Mouse (Mus musculus) intestine, embryonic 16.5 days (tissue): ENCODE results near the gene Epb41. TPM values are rescaled to one million over a fixed set of nuclear protein-coding genes. Genes with fewer than 3 reads are reported as not detected.

Experiments
- ATAC-seq: fragments of 200-750 bp; cut with Nextera tagmentation; 2 replicates; pipeline ENCODE4 v1.8.0; 2017; ENCODE audit warnings: moderate TSS enrichment, moderate library complexity
- H3K27ac ChIP-seq: fragments of 300-500 bp; sonication (generic); 2 replicates; pipeline ENCODE4 v1.5.1; 2014; ENCODE audit warnings: mild to moderate bottlenecking, low read length
- H3K27me3 ChIP-seq: fragments of 300-500 bp; sonication (generic); replicated peaks from 2 replicates; pipeline ENCODE4 v1.6.1; 2014; ENCODE audit warnings: low read length, control low read depth, mixed read lengths; ENCODE audit not compliant: control insufficient read depth, insufficient read depth
- H3K36me3 ChIP-seq: fragments of 300-500 bp; sonication (generic); 2 replicates; pipeline ENCODE4 v1.6.1; 2014; ENCODE audit warnings: low read length, control low read depth; ENCODE audit not compliant: control insufficient read depth, insufficient read depth
- H3K4me1 ChIP-seq: fragments of 300-500 bp; sonication (generic); 2 replicates; pipeline ENCODE4 v1.6.1; 2014; ENCODE audit warnings: low read length, control low read depth, mixed read lengths; ENCODE audit not compliant: control insufficient read depth, insufficient read depth
- H3K4me2 ChIP-seq: fragments of 300-500 bp; sonication (generic); 2 replicates; pipeline ENCODE4 v1.6.1; 2014; ENCODE audit warnings: low read depth, low read length, control low read depth
- H3K4me3 ChIP-seq: fragments of 300-500 bp; sonication (generic); 2 replicates; pipeline ENCODE4 v1.5.1; 2014; ENCODE audit warnings: mild to moderate bottlenecking, low read length
- H3K9ac ChIP-seq: fragments of 300-500 bp; sonication (generic); 2 replicates; pipeline ENCODE4 v1.6.1; 2014; ENCODE audit warnings: low read depth, low read length
- H3K9me3 ChIP-seq: fragments of 300-500 bp; sonication (generic); 2 replicates; pipeline ENCODE4 v1.6.1; 2016; ENCODE audit warnings: low read length, control low read depth; ENCODE audit not compliant: control insufficient read depth
- WGBS: fragments of 180-500 bp; shearing (Covaris S2); extraction: QIAGEN DNeasy Blood & Tissue Kit; methylation state at CpG from one replicate; pipeline ENCODE4 v1.1.7; 2014; 5-methylcytosine and 5-hydroxymethylcytosine counted together
- polyA plus RNA-seq: library from polyadenylated mRNA; unstranded; fragments of >200 nt; fragmentation: Nextera tagmentation; extraction: Ambion mirVana; gene quantifications from 2 replicates; pipeline ENCODE4 v1.2.1, GENCODE M21; 2015

The Epb41 gene
- polyA plus RNA-seq, 1 experiment from 2014 or later = 41.5 TPM

GRCm38 (mm10) chr4:132077445-132077844, 2.3 kb upstream of the Epb41 start:
- no peak overlapping the region for H3K4me3 ChIP-seq
- H3K27ac ChIP-seq = peak overlapping the region; percentile 60; the same call in 1 of the 2 replicates
- H3K9me3 ChIP-seq = no peaks in the 10 kb centered on the region
- H3K27me3 ChIP-seq = no peaks in the 10 kb centered on the region
- H3K36me3 ChIP-seq = no peaks in the 10 kb centered on the region
- H3K9ac ChIP-seq = no peak overlapping the region
- H3K4me2 ChIP-seq = no peak overlapping the region
- ATAC-seq = no peak
- 72% methylated on average over 7 of the region's 7 CpGs for WGBS
- H3K4me1 ChIP-seq = peaks cover 16% of the 10 kb centered on the region; the same call in 1 of the 2 replicates

- Histone ChIP-seq H3K4me2 (peak overlapping the region; percentile 19; the same call in 1 of the 2 replicates), H3K4me3 (no peak overlapping the region), H3K4me1 (peaks cover 16% of the 10 kb centered on the region; the same call in 1 of the 2 replicates), H3K9me3 (no peaks in the 10 kb centered on the region), H3K9ac (no peak overlapping the region), H3K27me3 (no peaks in the 10 kb centered on the region), H3K36me3 (no peaks in the 10 kb centered on the region), H3K27ac (peak overlapping the region; percentile 60)
- 26% methylated on average over 20 of the region's 20 CpGs for WGBS
- peak; percentile 62 for ATAC-seq
Observed at GRCm38 (mm10) chr4:132076480-132077405, 1.6 kb upstream of the Epb41 start.

GRCm38 (mm10) chr4:132075796-132076195, 675 bp upstream of the Epb41 start:
- Histone ChIP-seq H3K36me3 (no peaks in the 10 kb centered on the region), H3K27ac (peak overlapping the region; percentile 9; the same call in 1 of the 2 replicates), H3K4me3 (peak overlapping the region; percentile 91), H3K4me2 (peak overlapping the region; percentile 91; the same call in 1 of the 2 replicates), H3K9ac (no peak overlapping the region), H3K27me3 (no peaks in the 10 kb centered on the region), H3K4me1 (peaks cover 16% of the 10 kb centered on the region; the same call in 1 of the 2 replicates), H3K9me3 (no peaks in the 10 kb centered on the region)
- ATAC-seq = no peak
- 59% methylated on average over 1 of the region's 1 CpGs for WGBS

- Histone ChIP-seq H3K27me3 (no peaks in the 10 kb centered on the region), H3K4me3 (peak within 1 kb of the TSS; percentile 91), H3K9ac (peak within 1 kb of the TSS; percentile 90), H3K4me1 (peaks cover 16% of the 10 kb centered on the region; the same call in 1 of the 2 replicates), H3K4me2 (peak within 1 kb of the TSS; percentile 91), H3K36me3 (no peaks in the 10 kb centered on the region), H3K9me3 (no peaks in the 10 kb centered on the region), H3K27ac (peak within 1 kb of the TSS; percentile 84)
- peak; percentile 44 for ATAC-seq
- WGBS = 1% methylated on average over 42 of the region's 42 CpGs
Observed at GRCm38 (mm10) chr4:132074077-132074932, 816 bp downstream of the Epb41 start, which contains the start of gene Gm10300. Gene Gm10300 (plus strand): TSS chr4:132074697.

- Histone ChIP-seq H3K36me3 (no peaks in the 10 kb centered on the region), H3K4me1 (peaks cover 23% of the 10 kb centered on the region; the same call in 1 of the 2 replicates), H3K27ac (no peak overlapping the region), H3K27me3 (no peaks in the 10 kb centered on the region), H3K9ac (0 out of 2 replicates have a peak overlapping the region, but pooled peaks have one; percentile 1), H3K9me3 (no peaks in the 10 kb centered on the region), H3K4me2 (no peak overlapping the region), H3K4me3 (no peak overlapping the region)
- ATAC-seq = no peak
- WGBS = 70% methylated on average over 6 of the region's 6 CpGs
Observed at GRCm38 (mm10) chr4:132072946-132073345, 2.2 kb downstream of the Epb41 start.

- Histone ChIP-seq H3K9me3 (no peaks in the 10 kb centered on the region), H3K9ac (no peak overlapping the region), H3K27me3 (no peaks in the 10 kb centered on the region), H3K4me1 (peaks cover 23% of the 10 kb centered on the region; the same call in 1 of the 2 replicates), H3K4me3 (no peak overlapping the region), H3K27ac (no peak overlapping the region), H3K36me3 (no peaks in the 10 kb centered on the region), H3K4me2 (no peak overlapping the region)
- WGBS = 72% methylated on average over 3 of the region's 3 CpGs
- ATAC-seq = no peak
Observed at GRCm38 (mm10) chr4:132072156-132072555, 3.0 kb downstream of the Epb41 start.

- no peak overlapping the region for H3K4me3 ChIP-seq
- H3K27ac ChIP-seq = no peak overlapping the region
- ATAC-seq = no peak
- H3K4me2 ChIP-seq = no peak overlapping the region
- no peaks in the 10 kb centered on the region for H3K36me3 ChIP-seq
- 88% methylated on average over 2 of the region's 2 CpGs for WGBS
- H3K27me3 ChIP-seq = no peaks in the 10 kb centered on the region
- H3K9me3 ChIP-seq = no peaks in the 10 kb centered on the region
- no peak overlapping the region for H3K9ac ChIP-seq
- H3K4me1 ChIP-seq = peaks cover 24% of the 10 kb centered on the region; the same call in 1 of the 2 replicates
Observed at GRCm38 (mm10) chr4:132071674-132072073, 3.4 kb downstream of the Epb41 start.

GRCm38 (mm10) chr4:132067938-132068235, 7.2 kb downstream of the Epb41 start:
- WGBS = 46% methylated on average over 2 of the region's 2 CpGs
- H3K27me3 ChIP-seq = no peaks in the 10 kb centered on the region
- H3K9me3 ChIP-seq = no peaks in the 10 kb centered on the region
- no peak overlapping the region for H3K9ac ChIP-seq
- no peak overlapping the region for H3K27ac ChIP-seq
- no peak for ATAC-seq
- no peak overlapping the region for H3K4me2 ChIP-seq
- no peaks in the 10 kb centered on the region for H3K36me3 ChIP-seq
- H3K4me1 ChIP-seq = peaks cover 29% of the 10 kb centered on the region
- H3K4me3 ChIP-seq = no peak overlapping the region
